Mouse (Mus musculus): ENCODE results near the gene Setd1a.

GRCm38 (mm10) chr7:127799738-127800137, 23.3 kb downstream of the Setd1a start:
- TF ChIP-seq CTCF (IDR thresholded peaks at IDR 0.05; ENCODE audit: borderline replicate concordance, extremely low read depth, insufficient read depth, insufficient read length) = no peak
- no peak for TF ChIP-seq POLR2A (IDR thresholded peaks at IDR 0.05; ENCODE audit: borderline replicate concordance, extremely low read depth, insufficient read depth, insufficient read length, poor library complexity, severe bottlenecking)

Data from brain, embryonic 14.5 days (tissue).